Mouse (Mus musculus) inflammation-experienced regulatory T-cells, adult 6 months (primary cell): ENCODE data around the gene Mrps33. TPM values are rescaled to one million over a fixed set of nuclear protein-coding genes. Genes with fewer than 3 reads are reported as not detected.

Experiments used
- ATAC-seq: one replicate; pipeline ENCODE4 v1.8.0; 2017
- polyA plus RNA-seq, 3 experiments: library from polyadenylated mRNA; unstranded; fragments of 100-300 nt; shearing (Covaris generic); gene quantifications; one replicate each; pipeline ENCODE4 v1.2.1; 2017

Gene Mrps33
- polyA plus RNA-seq, 3 experiments from 2014 or later = 158 to 249 (median 247) TPM

DNA sequence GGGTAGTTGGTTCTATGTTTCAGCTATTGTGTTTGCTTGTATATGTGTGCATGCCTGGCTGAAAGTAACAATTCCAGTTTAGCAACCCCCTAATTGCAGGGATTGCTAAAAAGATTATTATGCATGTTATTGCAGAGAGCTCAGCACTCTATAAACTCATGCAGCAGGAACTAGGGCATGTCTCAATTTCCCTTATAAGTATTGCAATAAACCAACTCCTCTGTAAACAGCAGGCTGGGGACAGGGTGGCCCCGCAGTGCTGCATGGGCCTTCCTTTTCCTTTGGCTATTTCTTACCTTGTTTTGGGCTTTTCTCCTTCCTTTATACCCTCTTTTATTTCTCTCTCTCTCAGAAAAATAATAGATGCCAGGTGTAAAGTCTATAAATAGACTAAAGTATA is 32.3 kb downstream of the Mrps33 start:
- no peak for ATAC-seq

DNA sequence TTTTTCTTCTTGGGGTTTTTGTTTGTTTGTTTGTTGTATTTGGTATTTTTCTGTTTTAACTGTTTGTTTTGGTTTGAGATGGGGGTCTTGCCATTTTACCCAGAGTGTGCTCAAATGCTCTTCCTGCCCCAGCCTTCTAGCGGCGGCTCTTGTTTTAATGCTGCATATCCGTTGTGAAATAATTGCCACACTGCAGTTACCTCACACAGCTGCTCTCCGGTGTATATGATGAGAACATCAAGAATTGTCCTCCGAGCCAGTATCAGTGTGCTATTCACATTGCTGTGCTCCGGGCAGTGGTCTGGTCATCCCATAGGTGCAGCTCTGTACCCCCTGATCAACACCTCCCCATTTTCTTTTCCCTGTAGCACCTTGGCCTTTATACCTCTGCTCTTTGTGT is 34.5 kb downstream of the Mrps33 start:
- ATAC-seq = no peak

GRCm38 (mm10) chr6:39775029-39775428 is 35.8 kb downstream of the Mrps33 start:
- ATAC-seq = no peak

- no peak for ATAC-seq
These were observed 53.6 kb downstream of the Mrps33 start for GRCm38 (mm10) chr6:39757229-39757628.

Other genes with a start within 250 kb of the Mrps33 start
- 10 to 100 TPM; 23.2 to 43.1 (median 30.5) TPM for gene Adck2, start 237.1 kb downstream of the Mrps33 start, polyA plus RNA-seq
- not detected for gene Gm42420, start 225.2 kb downstream of the Mrps33 start, polyA plus RNA-seq
- gene Ndufb2, start 218.4 kb downstream of the Mrps33 start, polyA plus RNA-seq = 10 to 100 TPM; 56.1 to 98.5 (median 65.6) TPM
- 10 to 100 TPM; 11.2 to 18.8 (median 18.2) TPM for gene Braf, start 85.5 kb downstream of the Mrps33 start, polyA plus RNA-seq
- gene Tmem178b, start 62.3 kb upstream of the Mrps33 start, polyA plus RNA-seq = not detected